Mouse (Mus musculus): Measurements from ENCODE around the gene Sfmbt2.

DNA sequence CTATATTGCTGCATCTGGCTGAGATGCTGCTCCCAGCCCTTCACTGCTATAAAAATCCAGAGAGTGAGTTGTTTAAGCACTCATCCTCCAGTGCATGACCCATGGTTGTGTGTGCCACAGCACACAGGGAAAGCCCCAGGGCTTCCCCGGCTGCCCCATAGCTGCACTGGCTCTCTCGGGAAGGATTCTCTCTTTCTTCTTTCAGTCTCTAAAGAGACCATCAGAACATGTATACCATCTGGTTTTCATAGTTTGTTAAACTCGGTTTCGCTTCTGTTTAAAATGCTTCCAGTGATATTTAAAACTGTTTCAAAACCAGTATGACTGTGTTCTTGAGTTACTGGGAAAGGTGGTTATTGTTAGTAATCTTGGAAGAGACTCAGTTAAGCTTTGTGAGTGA is 47.1 kb upstream of the Sfmbt2 start:
- TF ChIP-seq EP300 (IDR thresholded peaks at IDR 0.05; ENCODE audit: insufficient read depth, low read depth, low read length) (no peak), POLR2A (IDR thresholded peaks at IDR 0.05; ENCODE audit: insufficient read depth, low read length) (no peak)

All from ES-Bruce4 (cell line).